Mouse (Mus musculus) neural tube, embryonic 11.5 days (tissue): ENCODE data around the gene Gcsam. TPM values are rescaled to one million over a fixed set of nuclear protein-coding genes. Genes with fewer than 3 reads are reported as not detected.

Source experiments
- ATAC-seq: fragments of 200-750 bp; cut with Nextera tagmentation; 2 replicates; pipeline ENCODE4 v1.8.0; 2017; ENCODE audit warnings: moderate number of reproducible peaks, mild to moderate bottlenecking, moderate TSS enrichment, moderate library complexity; ENCODE audit not compliant: insufficient read depth, low FRiP score, low TSS enrichment
- DNase-seq: peaks from one replicate; pipeline ENCODE4 v3.0.0-alpha.2; 2015; ENCODE audit warnings: low spot score
- H3K27ac ChIP-seq: fragments of 300-500 bp; sonication (generic); 2 replicates; pipeline ENCODE4 v1.5.1; 2014; ENCODE audit warnings: low read depth, mild to moderate bottlenecking, low read length
- H3K27me3 ChIP-seq: fragments of 300-500 bp; sonication (generic); 2 replicates; pipeline ENCODE4 v1.6.1; 2014; ENCODE audit warnings: mild to moderate bottlenecking, low read length, mixed read lengths; ENCODE audit not compliant: control insufficient read depth, insufficient read depth
- H3K36me3 ChIP-seq: fragments of 300-500 bp; sonication (generic); 2 replicates; pipeline ENCODE4 v1.6.1; 2014; ENCODE audit warnings: mild to moderate bottlenecking, low read length, moderate library complexity, mixed read lengths; ENCODE audit not compliant: control insufficient read depth, insufficient read depth
- H3K4me1 ChIP-seq: fragments of 300-500 bp; sonication (generic); 2 replicates; pipeline ENCODE4 v1.6.1; 2014; ENCODE audit warnings: low read length, mixed read lengths; ENCODE audit not compliant: control insufficient read depth, insufficient read depth
- H3K4me2 ChIP-seq: fragments of 300-500 bp; sonication (generic); 2 replicates; pipeline ENCODE4 v1.6.1; 2014; ENCODE audit warnings: low read depth, mild to moderate bottlenecking, moderate library complexity
- H3K4me3 ChIP-seq: fragments of 300-500 bp; sonication (generic); 2 replicates; pipeline ENCODE4 v1.5.1; 2014; ENCODE audit warnings: low read depth, low read length
- H3K9ac ChIP-seq: fragments of 300-500 bp; sonication (generic); 2 replicates; pipeline ENCODE4 v1.6.1; 2014; ENCODE audit warnings: mild to moderate bottlenecking, low read length
- H3K9me3 ChIP-seq: fragments of 300-500 bp; sonication (generic); 2 replicates; pipeline ENCODE4 v1.6.1; 2016; ENCODE audit warnings: low read length; ENCODE audit not compliant: control insufficient read depth
- WGBS: fragments of 180-500 bp; shearing (Covaris S2); extraction: QIAGEN DNeasy Blood & Tissue Kit; methylation state at CpG from one replicate; pipeline ENCODE4 v1.1.7; 2014; 5-methylcytosine and 5-hydroxymethylcytosine counted together
- polyA plus RNA-seq: library from polyadenylated mRNA; unstranded; fragments of >200 nt; fragmentation: Nextera tagmentation; extraction: Ambion mirVana; gene quantifications from 2 replicates; pipeline ENCODE4 v1.2.1, GENCODE M21; 2014

The Gcsam gene
- polyA plus RNA-seq, 1 experiment from 2014 or later, result 0.12 TPM

DNA sequence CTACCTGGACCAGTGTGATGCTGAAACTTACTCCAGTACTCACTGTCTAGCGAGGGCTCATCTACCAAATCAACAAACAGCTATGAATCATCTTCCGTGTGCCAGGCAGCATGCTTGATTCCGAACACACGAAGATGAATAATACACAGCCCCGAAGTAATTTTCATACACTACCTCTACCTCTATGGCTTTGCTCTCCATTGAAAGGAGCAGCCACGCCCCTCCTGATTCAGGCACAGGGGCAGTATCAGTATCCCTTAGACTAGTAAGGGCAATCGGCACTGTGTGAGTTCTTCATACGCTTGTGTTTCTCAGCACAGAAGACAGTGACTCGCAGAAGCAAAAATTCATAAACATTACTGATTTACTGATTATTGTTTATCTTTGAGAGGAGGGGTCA is 44.3 kb downstream of the Gcsam start:
- WGBS, result 64% methylated on average over 9 of the region's 9 CpGs
- no peak for ATAC-seq
- DNase-seq, result no peak
- no peaks in the 10 kb centered on the region for H3K9me3 ChIP-seq
- no peak overlapping the region for H3K4me2 ChIP-seq
- H3K4me3 ChIP-seq, result no peak overlapping the region
- peaks cover 4% of the 10 kb centered on the region; the same call in 1 of the 2 replicates for H3K4me1 ChIP-seq
- H3K9ac ChIP-seq, result no peak overlapping the region
- H3K27me3 ChIP-seq, result peaks cover 4% of the 10 kb centered on the region; the same call in 1 of the 2 replicates
- H3K36me3 ChIP-seq, result no peaks in the 10 kb centered on the region
- H3K27ac ChIP-seq, result no peak overlapping the region

DNA sequence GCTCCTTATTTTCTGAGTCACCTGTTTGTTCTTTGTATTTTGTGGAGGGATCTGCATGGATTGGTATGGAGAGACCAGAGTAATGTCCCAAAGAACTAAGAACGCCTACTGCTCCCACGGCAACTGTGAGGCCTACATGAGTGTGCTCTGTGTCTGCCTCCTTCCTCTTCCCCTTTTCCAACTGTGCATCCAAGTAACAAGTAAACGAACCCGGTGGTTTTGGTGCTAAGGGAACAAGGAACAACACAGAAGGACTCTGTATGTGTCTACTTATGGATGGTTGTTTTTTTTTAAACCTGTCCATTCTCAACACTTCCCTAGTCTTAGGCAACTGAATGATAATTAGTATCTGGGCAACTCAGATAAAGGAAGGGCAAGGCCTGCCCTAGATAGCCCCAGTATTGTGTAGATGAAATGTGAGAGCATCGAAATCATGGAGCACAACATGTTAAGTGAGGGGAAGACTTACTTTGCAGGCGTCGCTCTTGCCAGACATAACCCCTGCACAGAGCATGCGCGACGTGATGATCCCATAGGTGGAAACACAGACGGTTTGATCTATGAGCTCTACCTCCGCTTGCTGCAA is 47.5 kb downstream of the Gcsam start:
- Histone ChIP-seq H3K9me3 (no peaks in the 10 kb centered on the region), H3K27ac (no peak overlapping the region), H3K4me1 (peaks cover 4% of the 10 kb centered on the region; the same call in 1 of the 2 replicates), H3K36me3 (no peaks in the 10 kb centered on the region), H3K4me2 (no peak overlapping the region), H3K27me3 (peaks cover 4% of the 10 kb centered on the region; the same call in 1 of the 2 replicates), H3K4me3 (no peak overlapping the region), H3K9ac (no peak overlapping the region)
- DNase-seq (no peak), ATAC-seq (no peak)
- 91% methylated on average over 12 of the region's 12 CpGs for WGBS

DNA sequence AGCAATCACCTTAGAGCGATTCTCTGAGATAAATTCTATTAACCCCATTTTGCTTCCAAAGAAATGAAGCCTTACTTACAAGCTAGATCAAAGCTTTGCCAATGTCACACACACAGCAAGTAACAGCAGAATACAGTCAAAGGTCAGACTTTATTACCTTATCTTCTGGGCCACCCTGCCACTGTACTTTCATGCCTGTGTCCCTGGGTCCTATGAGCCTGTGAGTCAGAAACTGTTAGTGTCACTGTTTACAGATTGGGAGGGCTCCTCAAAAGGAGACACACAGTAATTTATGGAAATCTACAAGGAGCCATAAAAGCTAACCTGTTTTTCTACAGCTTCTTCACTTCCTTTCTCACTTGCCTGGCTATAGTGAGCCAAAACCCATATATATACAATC is 48.1 kb downstream of the Gcsam start:
- WGBS, result 90% methylated on average over 1 of the region's 1 CpGs
- Histone ChIP-seq H3K4me2 (no peak overlapping the region), H3K27me3 (peaks cover 4% of the 10 kb centered on the region; the same call in 1 of the 2 replicates), H3K9ac (no peak overlapping the region), H3K4me1 (peaks cover 4% of the 10 kb centered on the region; the same call in 1 of the 2 replicates), H3K9me3 (no peaks in the 10 kb centered on the region), H3K27ac (no peak overlapping the region), H3K4me3 (no peak overlapping the region), H3K36me3 (no peaks in the 10 kb centered on the region)
- ATAC-seq, result no peak
- no peak for DNase-seq

DNA sequence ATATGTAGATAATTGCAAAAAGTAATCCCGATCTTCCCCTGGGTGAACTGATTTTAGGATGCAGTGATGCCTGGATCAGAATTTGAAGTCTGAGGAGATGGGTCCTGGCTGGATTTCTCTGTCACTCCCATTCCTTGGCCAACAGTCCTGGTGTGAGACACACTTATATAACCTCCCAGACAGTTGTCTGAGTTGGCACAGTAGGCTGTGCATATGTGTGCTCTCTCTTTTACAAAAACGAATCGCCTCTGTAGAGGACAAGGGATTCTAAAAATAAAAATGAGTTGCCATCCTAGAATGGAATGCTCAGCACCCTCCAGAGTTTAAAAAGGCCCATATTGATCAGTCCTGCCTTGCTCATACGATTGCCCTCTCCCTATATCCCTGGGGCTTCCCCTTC is 49.4 kb downstream of the Gcsam start:
- Histone ChIP-seq H3K9me3 (no peaks in the 10 kb centered on the region), H3K36me3 (no peaks in the 10 kb centered on the region), H3K4me1 (no peaks in the 10 kb centered on the region), H3K9ac (no peak overlapping the region), H3K27ac (no peak overlapping the region), H3K27me3 (no peaks in the 10 kb centered on the region; the same call in 1 of the 2 replicates), H3K4me2 (no peak overlapping the region), H3K4me3 (no peak overlapping the region)
- WGBS, result 87% methylated on average over 4 of the region's 4 CpGs
- DNase-seq (no peak), ATAC-seq (no peak)

DNA sequence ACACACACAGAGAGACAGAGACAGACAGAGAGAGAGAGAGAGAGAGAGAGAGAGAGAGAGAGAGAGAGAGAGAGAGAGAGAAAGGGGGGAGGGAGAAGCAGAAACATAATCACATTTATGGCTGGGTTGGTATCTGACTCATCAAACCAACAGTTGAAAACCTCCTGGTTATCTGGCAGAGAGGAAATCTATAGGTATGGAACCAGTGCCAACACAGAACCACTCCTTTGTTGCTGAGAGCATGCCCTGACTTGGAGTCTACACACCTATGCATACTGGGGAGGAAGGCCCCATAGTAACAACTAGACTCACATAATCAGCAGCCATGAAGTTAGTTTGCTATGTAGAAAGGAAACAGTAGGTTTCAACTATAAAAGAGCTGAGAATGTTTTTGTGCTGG is 52.2 kb downstream of the Gcsam start:
- Histone ChIP-seq H3K36me3 (no peaks in the 10 kb centered on the region), H3K27ac (no peak overlapping the region)
- no peak for ATAC-seq

DNA sequence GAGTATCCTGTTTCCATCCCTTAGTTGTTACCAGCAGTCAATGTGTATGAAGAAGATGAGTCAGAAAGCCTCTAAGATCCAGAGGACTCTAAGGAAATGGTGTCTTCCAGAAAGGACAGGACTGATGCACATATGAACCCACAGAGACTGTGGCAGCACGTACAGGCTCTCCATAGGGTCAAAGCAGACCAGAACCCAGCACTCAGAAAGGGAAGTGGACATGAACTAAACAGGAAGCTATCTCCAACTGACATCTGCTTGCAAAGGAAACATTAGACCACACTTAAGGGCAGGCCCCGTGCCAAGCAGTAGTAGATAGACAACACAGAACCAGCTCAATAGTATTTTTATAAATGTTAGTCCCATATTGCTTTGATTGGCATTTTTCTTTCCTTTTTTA is 56.0 kb downstream of the Gcsam start:
- Histone ChIP-seq H3K36me3 (no peaks in the 10 kb centered on the region), H3K4me2 (no peak overlapping the region), H3K9me3 (no peaks in the 10 kb centered on the region), H3K4me3 (no peak overlapping the region), H3K9ac (no peak overlapping the region), H3K27me3 (no peaks in the 10 kb centered on the region), H3K4me1 (no peaks in the 10 kb centered on the region), H3K27ac (no peak overlapping the region)
- WGBS, result 82% methylated on average over 2 of the region's 2 CpGs
- DNase-seq (no peak), ATAC-seq (no peak)

More for the DNA sequence above, 52.2 kb downstream of the Gcsam start:
- H3K4me1 ChIP-seq, result no peaks in the 10 kb centered on the region
- no peak overlapping the region for H3K4me2 ChIP-seq
- no peaks in the 10 kb centered on the region for H3K27me3 ChIP-seq
- no peak overlapping the region for H3K4me3 ChIP-seq
- DNase-seq, result no peak
- H3K9ac ChIP-seq, result no peak overlapping the region
- no peaks in the 10 kb centered on the region for H3K9me3 ChIP-seq

DNA sequence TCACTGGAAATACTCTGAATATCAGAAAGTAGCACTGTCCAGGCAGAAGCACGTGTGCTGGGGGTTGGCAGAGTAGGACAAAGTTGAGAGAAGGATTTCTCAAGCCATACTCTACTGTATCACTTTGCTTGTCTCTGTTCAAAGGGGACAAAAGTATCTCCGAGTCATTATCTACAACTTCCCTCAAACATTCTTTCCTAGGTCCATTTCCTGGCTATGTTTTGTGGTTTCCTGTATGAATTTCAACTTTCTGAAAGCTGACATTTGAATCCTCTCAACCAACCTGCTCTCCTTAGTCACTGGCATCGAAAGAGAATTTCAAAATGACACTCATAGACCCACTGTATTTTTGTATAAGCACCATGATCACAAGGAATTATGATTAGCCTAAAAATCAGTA is 58.0 kb downstream of the Gcsam start:
- no peak for ATAC-seq
- no peaks in the 10 kb centered on the region for H3K36me3 ChIP-seq
- H3K9ac ChIP-seq, result no peak overlapping the region
- no peak overlapping the region for H3K4me3 ChIP-seq
- H3K27ac ChIP-seq, result no peak overlapping the region
- no peak overlapping the region for H3K4me2 ChIP-seq
- no peak for DNase-seq
- no peaks in the 10 kb centered on the region for H3K27me3 ChIP-seq
- WGBS, result 83% methylated on average over 3 of the region's 3 CpGs
- H3K9me3 ChIP-seq, result no peaks in the 10 kb centered on the region
- no peaks in the 10 kb centered on the region for H3K4me1 ChIP-seq

DNA sequence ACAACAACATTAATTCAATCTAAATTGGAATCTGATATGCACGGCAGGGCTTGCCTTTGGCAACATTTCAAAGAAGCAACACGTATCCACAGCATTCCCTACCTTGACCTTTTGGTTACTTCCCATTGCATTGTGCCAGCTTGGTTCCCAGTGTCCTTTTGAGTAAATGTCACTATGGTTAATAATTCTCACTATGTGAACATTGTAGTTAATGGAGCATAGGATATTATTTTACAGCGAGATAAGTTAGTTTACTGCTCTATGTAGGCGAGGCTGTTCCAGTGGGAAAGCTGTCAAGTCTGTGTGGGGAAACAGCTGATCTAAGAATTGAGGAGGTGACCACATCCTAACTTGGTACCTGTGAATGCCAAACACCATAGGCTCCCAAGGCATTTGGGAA is 59.8 kb downstream of the Gcsam start:
- H3K27me3 ChIP-seq, result no peaks in the 10 kb centered on the region
- no peak overlapping the region for H3K4me2 ChIP-seq
- no peak for ATAC-seq
- H3K9me3 ChIP-seq, result no peaks in the 10 kb centered on the region
- no peak overlapping the region for H3K4me3 ChIP-seq
- 77% methylated on average over 4 of the region's 4 CpGs for WGBS
- no peak overlapping the region for H3K9ac ChIP-seq
- no peaks in the 10 kb centered on the region for H3K4me1 ChIP-seq
- H3K36me3 ChIP-seq, result no peaks in the 10 kb centered on the region
- DNase-seq, result no peak
- H3K27ac ChIP-seq, result no peak overlapping the region
